Mouse (Mus musculus) heart, postnatal 4 days (tissue): ENCODE data around the gene Agfg1. TPM values are rescaled to one million over a fixed set of nuclear protein-coding genes. Genes with fewer than 3 reads are reported as not detected.
"Not testable (repeated sequence)": the region's sequence is repeated elsewhere in the genome, so short reads cannot be mapped to it uniquely, and the experiment has no call there.

Experiments used
- DNase-seq: peaks from one replicate; pipeline ENCODE4 v3.0.0; 2021
- microRNA-seq, 2 experiments: library from miRNA; unstranded; fragments of <30 nt; microRNA quantifications; one replicate each; pipeline ENCODE4 v1.2.0; 2021 to 2022
- total RNA-seq, 2 experiments: library from RNA; stranded (reverse); gene quantifications; 2 replicates each; pipeline ENCODE4 v1.2.3; 2021

The Agfg1 gene
- total RNA-seq, 2 experiments from 2014 or later: 48.5 to 50.8 TPM

DNA sequence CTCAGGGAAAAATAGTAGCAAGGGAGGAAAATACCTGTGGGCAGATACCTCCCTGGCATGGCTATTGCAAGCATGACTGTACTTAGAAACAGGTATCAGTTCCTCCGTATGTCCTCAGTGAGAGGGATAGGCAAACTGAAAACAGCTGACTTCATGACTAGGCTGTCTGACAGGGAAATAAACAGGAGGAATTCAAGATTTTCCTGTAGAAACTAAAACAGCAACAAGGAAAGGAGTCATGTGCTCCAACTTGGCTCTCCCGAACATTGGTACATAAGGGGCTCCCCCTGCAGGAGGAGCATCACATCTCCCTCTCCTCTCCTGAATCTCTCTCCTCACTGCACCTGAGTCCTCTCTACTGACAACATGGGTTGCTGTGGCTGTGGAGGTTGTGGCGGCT, 73.7 kb downstream of the Agfg1 start, which contains the start of gene A030005L19Rik:
A030005L19Rik (plus strand) TSS at position 301 of the 400 bp plus-strand sequence.
- no peak for DNase-seq

DNA sequence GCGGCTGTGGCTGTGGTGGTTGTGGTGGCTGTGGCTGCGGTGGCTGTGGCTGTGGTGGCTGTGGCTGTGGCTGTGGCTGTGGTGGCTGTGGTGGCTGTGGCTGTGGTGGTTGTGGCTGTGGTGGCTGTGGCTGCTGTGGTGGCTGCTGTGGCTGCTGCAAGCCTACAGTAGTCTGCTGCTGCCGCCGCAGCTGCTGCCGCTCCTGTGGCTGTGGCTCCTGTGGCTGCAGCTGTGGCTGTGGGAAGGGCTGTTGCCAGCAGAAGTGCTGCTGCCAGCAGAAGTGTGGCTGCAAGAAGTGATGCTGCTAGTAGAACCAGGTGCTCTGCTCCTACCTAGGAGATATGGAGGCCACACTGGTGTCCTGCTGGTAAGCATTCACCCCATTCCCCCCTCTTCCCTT, 74.2 kb downstream of the Agfg1 start:
- DNase-seq: not testable (repeated sequence)

DNA sequence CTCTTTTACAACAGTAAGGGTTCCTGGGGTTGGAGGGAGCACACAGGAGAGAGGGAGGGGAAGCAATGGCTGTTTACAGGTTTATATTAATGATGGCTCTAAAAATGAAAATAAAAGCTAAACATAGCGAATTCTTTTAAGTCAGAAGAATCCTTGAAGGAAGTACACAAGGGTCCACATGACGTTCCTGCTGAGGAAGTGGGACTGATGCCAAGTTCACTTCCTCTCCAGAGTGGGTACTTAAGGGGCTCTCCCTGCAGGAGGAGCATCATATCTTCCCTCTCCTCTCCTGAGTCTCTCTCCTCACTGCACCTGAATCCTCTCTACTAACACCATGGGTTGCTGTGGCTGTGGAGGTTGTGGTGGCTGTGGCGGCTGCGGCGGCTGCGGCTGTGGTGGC, 85.4 kb downstream of the Agfg1 start, which contains the start of gene A030014E15Rik:
A030014E15Rik (plus strand) TSS at position 268 of the 400 bp plus-strand sequence.
- DNase-seq: no peak

DNA sequence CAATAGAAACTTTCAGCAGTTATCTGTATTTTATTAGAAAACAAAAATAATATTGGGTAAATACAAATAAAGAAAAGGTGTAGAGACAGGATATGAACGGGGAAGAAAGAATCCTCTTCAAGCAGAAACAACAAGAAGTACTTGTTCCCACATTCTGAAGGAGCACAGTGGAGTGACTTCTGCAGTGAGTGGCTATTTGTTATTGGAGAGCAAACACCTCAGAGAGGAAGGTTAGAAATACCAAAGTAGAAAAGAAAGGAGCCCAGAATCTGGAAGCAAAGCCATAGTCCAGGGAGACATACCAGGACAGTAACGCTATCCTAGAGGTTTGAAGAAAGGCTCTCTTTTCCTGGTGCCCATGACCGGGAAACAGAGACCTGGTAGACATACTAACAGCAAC, 91.3 kb downstream of the Agfg1 start:
- DNase-seq: not testable (repeated sequence)

DNA sequence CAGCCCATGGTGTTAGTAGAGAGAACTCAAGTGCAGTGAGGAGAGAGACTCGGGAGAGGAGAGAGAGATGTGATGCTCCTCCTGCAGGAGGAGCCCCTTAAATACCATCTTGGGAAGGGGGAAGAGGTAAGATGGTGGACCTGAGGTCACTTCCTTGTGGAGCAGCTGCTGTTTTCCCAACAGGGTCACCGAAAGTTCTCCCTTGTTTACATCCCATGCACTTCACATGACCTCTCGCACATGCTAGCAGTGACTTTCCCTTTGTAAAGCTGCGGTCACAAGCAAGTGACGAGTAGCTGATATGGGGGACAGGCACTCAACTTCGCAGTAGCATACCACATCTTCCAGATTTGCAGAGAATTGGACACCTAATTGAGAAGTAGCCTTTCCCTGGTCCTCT, 92.0 kb downstream of the Agfg1 start, which contains the start of gene Gm6217:
Gm6217 (minus strand) TSS at position 74 of the 400 bp plus-strand sequence.
- not testable (repeated sequence) for DNase-seq

DNA sequence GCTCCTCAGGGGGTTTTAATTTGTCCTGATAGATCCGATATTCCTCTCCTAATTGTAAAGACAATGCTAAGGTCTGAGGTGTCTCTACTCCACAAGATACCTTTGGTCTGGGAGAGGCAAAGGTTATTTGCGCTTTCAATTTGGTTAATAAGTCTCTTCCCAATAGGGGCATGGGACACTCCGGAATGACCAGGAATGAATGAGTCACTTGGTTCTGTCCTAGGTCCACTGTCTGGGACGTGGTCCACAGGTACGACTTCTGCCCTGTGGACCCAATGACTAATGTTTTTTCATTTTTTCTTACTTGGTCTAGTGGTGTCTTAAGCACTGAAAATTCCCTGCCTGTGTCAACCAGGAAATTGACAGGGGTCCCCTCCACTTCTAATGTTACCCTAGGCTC, 99.4 kb downstream of the Agfg1 start:
- DNase-seq: no peak

DNA sequence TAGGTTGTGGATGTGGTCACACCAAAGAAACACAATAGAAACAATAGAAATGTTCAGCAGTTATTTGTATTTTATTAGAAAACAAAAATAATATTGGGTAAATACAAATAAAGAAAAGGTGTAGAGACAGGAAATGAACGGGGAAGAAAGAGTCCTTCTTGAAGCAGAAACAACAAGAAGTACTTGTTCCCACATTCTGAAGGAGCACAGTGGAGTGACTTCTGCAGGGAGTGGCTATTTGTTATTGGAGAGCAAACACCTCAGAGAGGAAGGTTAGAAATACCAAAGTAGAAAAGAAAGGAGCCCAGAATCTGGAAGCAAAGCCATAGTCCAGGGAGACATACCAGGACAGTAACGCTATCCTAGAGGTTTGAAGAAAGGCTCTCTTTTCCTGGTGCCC, 103.2 kb downstream of the Agfg1 start:
- DNase-seq: not testable (repeated sequence)

DNA sequence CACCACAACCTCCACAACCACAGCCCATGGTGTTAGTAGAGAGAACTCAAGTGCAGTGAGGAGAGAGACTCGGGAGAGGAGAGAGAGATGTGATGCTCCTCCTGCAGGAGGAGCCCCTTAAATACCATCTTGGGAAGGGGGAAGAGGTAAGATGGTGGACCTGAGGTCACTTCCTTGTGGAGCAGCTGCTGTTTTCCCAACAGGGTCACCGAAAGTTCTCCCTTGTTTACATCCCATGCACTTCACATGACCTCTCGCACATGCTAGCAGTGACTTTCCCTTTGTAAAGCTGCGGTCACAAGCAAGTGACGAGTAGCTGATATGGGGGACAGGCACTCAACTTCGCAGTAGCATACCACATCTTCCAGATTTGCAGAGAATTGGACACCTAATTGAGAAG, 104.0 kb downstream of the Agfg1 start, which contains the start of gene A030003K21Rik:
A030003K21Rik (minus strand) TSS at position 94 of the 400 bp plus-strand sequence.
- DNase-seq: not testable (repeated sequence)

DNA sequence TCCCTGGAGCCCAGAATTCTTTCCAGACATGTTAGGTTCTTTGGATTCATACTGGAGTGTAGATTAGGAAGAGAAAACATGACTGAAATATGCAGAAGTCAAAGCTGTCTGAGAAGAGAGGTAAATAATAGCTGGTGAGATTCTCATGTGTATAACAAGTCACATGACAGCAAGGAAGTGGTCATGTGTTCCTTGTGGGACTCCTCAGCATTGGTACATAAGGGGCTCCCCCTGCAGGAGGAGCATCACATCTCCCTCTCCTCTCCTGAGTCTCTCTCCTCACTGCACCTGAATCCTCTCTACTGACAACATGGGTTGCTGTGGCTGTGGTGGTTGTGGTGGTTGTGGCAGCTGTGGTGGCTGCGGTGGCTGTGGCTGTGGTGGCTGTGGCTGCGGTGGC, 106.7 kb downstream of the Agfg1 start:
- not testable (repeated sequence) for DNase-seq

DNA sequence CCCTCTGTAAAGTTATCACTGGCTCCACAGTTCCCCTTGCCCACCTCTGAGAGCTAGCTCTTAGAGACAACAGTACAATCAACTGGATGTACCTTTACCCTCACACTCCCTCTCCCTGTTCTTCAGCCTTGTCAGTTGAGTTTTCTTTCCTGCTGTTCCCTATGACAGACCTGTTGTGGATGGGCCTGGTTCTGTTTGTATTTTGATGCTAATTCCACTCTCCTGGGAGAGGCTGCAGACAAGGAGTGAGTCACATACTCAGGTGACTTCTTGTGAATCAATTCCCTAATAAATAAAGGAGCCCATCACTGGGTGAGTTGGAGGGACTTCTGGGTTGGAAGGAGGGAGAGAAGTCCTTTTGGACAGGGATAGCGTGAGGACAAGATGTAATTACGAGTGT, 109.3 kb downstream of the Agfg1 start:
- no peak for DNase-seq

Small RNA genes lying within 50 kb of the gene (microRNA-seq; reads per million reads assigned to microRNA genes)
- 0.20 to 1.0 reads per million in 2 experiments for gene Gm22396

Other genes starting within 250 kb of the Agfg1 start
- 100 to 1,000 TPM; 190 to 206 TPM for gene Mff, start 114.6 kb upstream of the Agfg1 start, total RNA-seq
- not detected for gene Tm4sf20, start 71.0 kb upstream of the Agfg1 start, total RNA-seq
- not detected for gene Gm47791, start 68.2 kb upstream of the Agfg1 start, total RNA-seq
- gene A030005L19Rik, start 73.8 kb downstream of the Agfg1 start, total RNA-seq: under 1 TPM; 0.36 to 0.56 TPM
- gene A030014E15Rik, start 85.4 kb downstream of the Agfg1 start, total RNA-seq: not detected
- gene Gm6217, start 91.9 kb downstream of the Agfg1 start, total RNA-seq: not detected
- gene A030003K21Rik, start 103.9 kb downstream of the Agfg1 start, total RNA-seq: not detected
- not detected for gene Gm7544, start 116.5 kb downstream of the Agfg1 start, total RNA-seq
- gene Gm47955, start 120.8 kb downstream of the Agfg1 start, total RNA-seq: not detected
- not detected for gene Gm47959, start 161.1 kb downstream of the Agfg1 start, total RNA-seq
- 1 to 10 TPM in 1 of 2 experiments, under 1 TPM in 1; 0.83 to 1.5 TPM for gene Slc19a3, start 199.0 kb downstream of the Agfg1 start, total RNA-seq
- gene Krtap28-10, start 203.0 kb downstream of the Agfg1 start, total RNA-seq: not detected
- not detected for gene Gm47969, start 205.4 kb downstream of the Agfg1 start, total RNA-seq
- gene A030005K14Rik, start 219.9 kb downstream of the Agfg1 start, total RNA-seq: not detected
- not detected for gene Krtap28-13, start 221.4 kb downstream of the Agfg1 start, total RNA-seq